Mouse (Mus musculus) liver, postnatal 0 days (tissue): ENCODE data around the gene Dnajc16.

Experiments used
- CTCF ChIP-seq: sonication (generic); IDR thresholded peaks from 2 replicates; pipeline ENCODE4 v1.5.1; 2016; ENCODE audit warnings: antibody characterized with exemption, low read depth
- EP300 ChIP-seq: IDR thresholded peaks from 2 replicates; pipeline ENCODE4 v1.6.1; 2016; ENCODE audit warnings: antibody characterized with exemption, low read depth, mild to moderate bottlenecking

GRCm38 (mm10) chr4:141720761-141721523 is 69.8 kb downstream of the Dnajc16 start:
- TF ChIP-seq EP300, result no peak
- TF ChIP-seq CTCF, result no peak
